Mouse (Mus musculus) cerebellum, adult 2 months (tissue): ENCODE data around the gene Fbln2. TPM values are rescaled to one million over a fixed set of nuclear protein-coding genes. Genes with fewer than 3 reads are reported as not detected.

Experiments
- DNase-seq, 2 experiments: peaks; one replicate each; pipeline ENCODE4 v3.0.0; 2021
- H3K27ac ChIP-seq: fragments of 200-500 bp; 2 replicates; pipeline ENCODE4 v1.5.1; 2012; ENCODE audit warnings: low read length, control low read depth, inconsistent platforms; ENCODE audit not compliant: insufficient read depth
- H3K27me3 ChIP-seq: fragments of 200-500 bp; 2 replicates; pipeline ENCODE4 v1.6.1; 2012; ENCODE audit warnings: inconsistent platforms, mild to moderate bottlenecking, low read length, moderate library complexity; ENCODE audit not compliant: control insufficient read depth, insufficient read depth
- H3K4me1 ChIP-seq: fragments of 200-500 bp; 2 replicates; pipeline ENCODE4 v1.6.1; 2011; ENCODE audit warnings: low read length; ENCODE audit not compliant: control insufficient read depth, insufficient read depth
- H3K4me3 ChIP-seq: fragments of 200-500 bp; replicated peaks from 2 replicates; pipeline ENCODE3; 2011; ENCODE audit warnings: mild to moderate bottlenecking, low read depth, low read length, control low read depth; ENCODE audit not compliant: insufficient read depth
- CTCF ChIP-seq: fragments of 200-500 bp; IDR thresholded peaks from 2 replicates; pipeline ENCODE4 v1.5.1; 2011; ENCODE audit warnings: low read depth, mild to moderate bottlenecking, control low read depth, low read length, moderate library complexity, borderline replicate concordance; ENCODE audit not compliant: insufficient read depth
- POLR2A ChIP-seq: fragments of 200-500 bp; IDR thresholded peaks from 2 replicates; pipeline ENCODE4 v1.6.1; 2011; ENCODE audit warnings: low read length, control low read depth, borderline replicate concordance; ENCODE audit not compliant: insufficient read depth
- WGBS: fragments of 180-500 bp; shearing (Covaris S2); methylation state at CpG from one replicate; pipeline ENCODE4 v1.1.7; 2018; 5-methylcytosine and 5-hydroxymethylcytosine counted together
- polyA plus RNA-seq: library from polyadenylated mRNA; depleted of rRNA; stranded (reverse); fragments of >200 nt; gene quantifications from 2 replicates; pipeline ENCODE4 v1.2.3, GENCODE M21; 2012

Gene Fbln2
- polyA plus RNA-seq, 1 experiment, result 3.3 TPM

GRCm38 (mm10) chr6:91233011-91233410 lies 20.8 kb downstream of the Fbln2 start:
- peak; percentile 58 for TF ChIP-seq CTCF
- no peak for TF ChIP-seq POLR2A
- Histone ChIP-seq H3K4me3 (no peak overlapping the region), H3K4me1 (peaks cover 32% of the 10 kb centered on the region), H3K27me3 (no peaks in the 10 kb centered on the region), H3K27ac (no peak overlapping the region)
- peak; percentile 75 to 81 for DNase-seq
- WGBS, result 8% methylated on average over 12 of the region's 12 CpGs

GRCm38 (mm10) chr6:91233424-91234015 lies 21.3 kb downstream of the Fbln2 start:
- no peak for DNase-seq
- TF ChIP-seq CTCF (no peak), POLR2A (no peak)
- Histone ChIP-seq H3K4me3 (no peak overlapping the region), H3K4me1 (peaks cover 32% of the 10 kb centered on the region), H3K27me3 (no peaks in the 10 kb centered on the region), H3K27ac (no peak overlapping the region)
- WGBS, result 15% methylated on average over 10 of the region's 10 CpGs

GRCm38 (mm10) chr6:91236006-91236405 lies 23.8 kb downstream of the Fbln2 start:
- WGBS, result 87% methylated on average over 11 of the region's 11 CpGs
- no peaks in the 10 kb centered on the region for H3K27me3 ChIP-seq
- peaks cover 25% of the 10 kb centered on the region for H3K4me1 ChIP-seq
- H3K4me3 ChIP-seq, result no peak overlapping the region
- TF ChIP-seq CTCF, result no peak
- TF ChIP-seq POLR2A, result no peak
- no peak overlapping the region for H3K27ac ChIP-seq
- DNase-seq, result no peak

GRCm38 (mm10) chr6:91236429-91236828 lies 24.2 kb downstream of the Fbln2 start:
- H3K4me1 ChIP-seq, result peaks cover 25% of the 10 kb centered on the region
- no peak overlapping the region for H3K27ac ChIP-seq
- 87% methylated on average over 6 of the region's 6 CpGs for WGBS
- no peaks in the 10 kb centered on the region for H3K27me3 ChIP-seq
- H3K4me3 ChIP-seq, result no peak overlapping the region
- DNase-seq, result no peak
- TF ChIP-seq POLR2A (no peak), CTCF (no peak)

GRCm38 (mm10) chr6:91237273-91237672 lies 25.0 kb downstream of the Fbln2 start:
- Histone ChIP-seq H3K4me3 (no peak overlapping the region), H3K4me1 (peaks cover 22% of the 10 kb centered on the region), H3K27ac (no peak overlapping the region), H3K27me3 (no peaks in the 10 kb centered on the region)
- TF ChIP-seq POLR2A, result no peak
- no peak for DNase-seq
- WGBS, result 83% methylated on average over 2 of the region's 2 CpGs

GRCm38 (mm10) chr6:91240537-91240936 lies 28.3 kb downstream of the Fbln2 start:
- no peak overlapping the region for H3K4me3 ChIP-seq
- H3K27me3 ChIP-seq, result no peaks in the 10 kb centered on the region
- 86% methylated on average over 2 of the region's 2 CpGs for WGBS
- DNase-seq, result no peak
- TF ChIP-seq CTCF, result no peak
- TF ChIP-seq POLR2A, result no peak
- H3K27ac ChIP-seq, result no peak overlapping the region
- peaks cover 6% of the 10 kb centered on the region for H3K4me1 ChIP-seq

GRCm38 (mm10) chr6:91240964-91241363 lies 28.7 kb downstream of the Fbln2 start:
- DNase-seq, result peak; percentile 51 to 77
- H3K4me1 ChIP-seq, result peaks cover 6% of the 10 kb centered on the region
- TF ChIP-seq CTCF (no peak), POLR2A (no peak)
- no peak overlapping the region for H3K4me3 ChIP-seq
- no peaks in the 10 kb centered on the region for H3K27me3 ChIP-seq
- H3K27ac ChIP-seq, result no peak overlapping the region

- no peak for TF ChIP-seq POLR2A
- TF ChIP-seq CTCF, result no peak
- Histone ChIP-seq H3K4me3 (no peak overlapping the region), H3K27ac (no peak overlapping the region), H3K27me3 (no peaks in the 10 kb centered on the region), H3K4me1 (peaks cover 6% of the 10 kb centered on the region)
- 96% methylated on average over 6 of the region's 6 CpGs for WGBS
- no peak for DNase-seq
Observed at GRCm38 (mm10) chr6:91243395-91243794, 31.1 kb downstream of the Fbln2 start.

- H3K4me3 ChIP-seq, result no peak overlapping the region
- no peaks in the 10 kb centered on the region for H3K27me3 ChIP-seq
- no peak for TF ChIP-seq POLR2A
- TF ChIP-seq CTCF, result no peak
- peaks cover 6% of the 10 kb centered on the region for H3K4me1 ChIP-seq
- no peak overlapping the region for H3K27ac ChIP-seq
- DNase-seq, result no peak
- 94% methylated on average over 8 of the region's 8 CpGs for WGBS
Observed at GRCm38 (mm10) chr6:91244331-91244730, 32.1 kb downstream of the Fbln2 start.
